Mouse (Mus musculus) CH12.LX (cell line): ENCODE measurements at regions not wholly inside any gene's neighbourhood (a gene's known extent, or its start where the extent isn't known, plus 50 kb on each side); places are given as distances from the start of the nearest gene placed in this dataset.
"Not testable (repeated sequence)": the region's sequence is repeated elsewhere in the genome, so short reads cannot be mapped to it uniquely, and the experiment has no call there.

Experiments
- DNase-seq: peaks from one replicate; pipeline ENCODE4 v3.0.0-alpha.2; 2013; ENCODE audit errors: extremely low read depth
- H3K27ac ChIP-seq: 2 replicates; pipeline ENCODE4 v1.5.1; 2012; ENCODE audit warnings: low read depth, mild to moderate bottlenecking, control low read depth, moderate library complexity; ENCODE audit not compliant: insufficient read depth
- H3K27me3 ChIP-seq: replicated peaks from 2 replicates; pipeline ENCODE3; 2012; ENCODE audit warnings: inconsistent platforms
- H3K36me3 ChIP-seq, 2 experiments: replicated peaks in 1 of 2; 2 replicates each; pipeline versions ENCODE3 to v1.6.1; 2012; ENCODE audit warnings: inconsistent platforms in 1 of 2, low read length in 1 of 2, mild to moderate bottlenecking in 1 of 2, mixed read lengths in 1 of 2, moderate library complexity in 1 of 2; ENCODE audit not compliant: control insufficient read depth in 1 of 2, insufficient read depth in 1 of 2
- H3K4me1 ChIP-seq, 2 experiments: 2 replicates each; pipeline ENCODE4 v1.6.1; 2012; ENCODE audit warnings: inconsistent platforms in 1 of 2, moderate library complexity in 1 of 2; ENCODE audit not compliant: insufficient read depth in 2 of 2, control insufficient read depth in 1 of 2
- H3K4me2 ChIP-seq: 2 replicates; pipeline ENCODE4 v1.6.1; 2012; ENCODE audit warnings: low read depth, mild to moderate bottlenecking, control low read depth; ENCODE audit not compliant: poor library complexity, insufficient read depth, severe bottlenecking
- H3K4me3 ChIP-seq, 3 experiments: fragments of 150-350 bp in 1 of 3; sonication (generic) in 1 of 3; replicated peaks in 1 of 3; 2 replicates each; pipeline versions ENCODE3 to v1.5.1; 2011 to 2012; ENCODE audit warnings: low read depth in 2 of 3, low read length in 2 of 3, mild to moderate bottlenecking in 2 of 3, moderate library complexity in 2 of 3, control low read depth in 1 of 3, improper control_type of control experiment in 1 of 3, inconsistent platforms in 1 of 3, mixed read lengths in 1 of 3; ENCODE audit not compliant: poor library complexity in 1 of 3
- H3K79me2 ChIP-seq: replicated peaks from 2 replicates; pipeline ENCODE4 v1.6.1; 2012; ENCODE audit warnings: mild to moderate bottlenecking, moderate library complexity; ENCODE audit not compliant: control insufficient read depth, poor library complexity, insufficient read depth, severe bottlenecking; ENCODE audit errors: extremely low read depth
- H3K9ac ChIP-seq: 2 replicates; pipeline ENCODE4 v1.6.1; 2012; ENCODE audit warnings: low read depth, mild to moderate bottlenecking, control low read depth, moderate library complexity; ENCODE audit not compliant: insufficient read depth
- H3K9me3 ChIP-seq: replicated peaks from 2 replicates; pipeline ENCODE3; 2012; ENCODE audit warnings: low read length, inconsistent platforms, mixed read lengths
- GABPA ChIP-seq: IDR thresholded peaks from 2 replicates; pipeline ENCODE4 v1.6.1; 2012; ENCODE audit warnings: low read depth, low read length, improper control_type of control experiment, inconsistent platforms; ENCODE audit not compliant: insufficient replicate concordance
- KAT2A ChIP-seq: IDR thresholded peaks from 2 replicates; pipeline ENCODE4 v1.6.1; 2012; ENCODE audit warnings: low read length, improper control_type of control experiment, inconsistent platforms; ENCODE audit not compliant: insufficient replicate concordance
- MAFK ChIP-seq: IDR thresholded peaks from 2 replicates; pipeline ENCODE4 v1.6.1; 2011; ENCODE audit warnings: low read length, improper control_type of control experiment; ENCODE audit not compliant: insufficient replicate concordance
- MAX ChIP-seq: IDR thresholded peaks from 2 replicates; pipeline ENCODE4 v1.6.1; 2011; ENCODE audit warnings: low read length, improper control_type of control experiment
- MXI1 ChIP-seq: IDR thresholded peaks from 2 replicates; pipeline ENCODE4 v1.6.1; 2011; ENCODE audit warnings: mild to moderate bottlenecking, low read depth, low read length, improper control_type of control experiment
- SIN3A ChIP-seq: IDR thresholded peaks from 2 replicates; pipeline ENCODE4 v1.6.1; 2012; ENCODE audit warnings: low read length, improper control_type of control experiment, inconsistent platforms
- SMC3 ChIP-seq: IDR thresholded peaks from 2 replicates; pipeline ENCODE4 v1.6.1; 2011; ENCODE audit warnings: low read depth, low read length, improper control_type of control experiment
- TCF12 ChIP-seq: IDR thresholded peaks from 2 replicates; pipeline ENCODE4 v1.6.1; 2014; ENCODE audit warnings: low read depth, mild to moderate bottlenecking, inconsistent platforms, low read length, improper control_type of control experiment
- UBTF ChIP-seq: IDR thresholded peaks from 2 replicates; pipeline ENCODE4 v1.6.1; 2012; ENCODE audit warnings: low read depth, mild to moderate bottlenecking, inconsistent platforms, low read length, improper control_type of control experiment, moderate library complexity
- USF1 ChIP-seq: IDR thresholded peaks from 2 replicates; pipeline ENCODE4 v1.6.1; 2014; ENCODE audit warnings: low read depth, mild to moderate bottlenecking, inconsistent platforms, low read length, improper control_type of control experiment
- USF2 ChIP-seq: conservative IDR thresholded peaks from 2 replicates; pipeline ENCODE4 v1.6.1; 2011; ENCODE audit warnings: low read depth, low read length, improper control_type of control experiment
- ZKSCAN1 ChIP-seq: IDR thresholded peaks from 2 replicates; pipeline ENCODE4 v1.6.1; 2012; ENCODE audit warnings: low read depth, inconsistent platforms, low read length, improper control_type of control experiment, borderline replicate concordance
- ZNF384 ChIP-seq: IDR thresholded peaks from 2 replicates; pipeline ENCODE4 v1.6.1; 2012; ENCODE audit warnings: low read depth, low read length, improper control_type of control experiment, inconsistent platforms
- dilution Hi-C: fragments of 300-500 bp; cut with MboI; formaldehyde crosslinking; loops from 2 replicates; pipeline ENCODE4 v1.14.3; 2020; ENCODE audit warnings: low sequenced_read_pairs; ENCODE audit not compliant: extremely low pct_unique_long_range_greater_than_20kb, extremely low pct_ligation_motif_present
- in situ Hi-C: fragments of 300-500 bp; cut with MboI; formaldehyde crosslinking; loops from 3 replicates; pipeline ENCODE4 v1.14.3; 2019; ENCODE audit warnings: low sequenced_read_pairs, low pct_ligation_motif_present, low pct_unique_long_range_greater_than_20kb, mixed read lengths

- Histone ChIP-seq H3K4me1 (no peaks in the 10 kb centered on the region), H3K9me3 (peaks cover 1% of the 10 kb centered on the region), H3K4me3 (no peak overlapping the region), H3K27me3 (peaks cover 11% of the 10 kb centered on the region), H3K4me2 (no peak overlapping the region), H3K27ac (no peak overlapping the region), H3K36me3 (no peaks in the 10 kb centered on the region), H3K9ac (no peak overlapping the region), H3K79me2 (no peaks in the 10 kb centered on the region)
- in situ Hi-C loops, result no loop called here
- no peak for TF ChIP-seq GABPA
- TF ChIP-seq MAX, result no peak
- no peak for TF ChIP-seq USF1
- TF ChIP-seq SMC3, result no peak
- no peak for TF ChIP-seq TCF12
- no peak for TF ChIP-seq UBTF
- no peak for DNase-seq
- dilution Hi-C loops, result no loop called here
Observed at GRCm38 (mm10) chr7:111840826-111841225, 61.0 kb upstream of the Galnt18 start.

- no peak overlapping the region for H3K4me2 ChIP-seq
- TF ChIP-seq MXI1 (no peak), ZKSCAN1 (no peak), SIN3A (no peak), KAT2A (no peak), UBTF (no peak), MAFK (no peak), USF2 (no peak), ZNF384 (no peak)
- H3K4me3 ChIP-seq, result no peak overlapping the region
- no peaks in the 10 kb centered on the region for H3K79me2 ChIP-seq
- in situ Hi-C loops, result no loop called here
- H3K36me3 ChIP-seq, result no peaks in the 10 kb centered on the region
- no peak overlapping the region for H3K27ac ChIP-seq
- no peaks in the 10 kb centered on the region for H3K9me3 ChIP-seq
- H3K9ac ChIP-seq, result no peak overlapping the region
- dilution Hi-C loops, result no loop called here
- peaks cover 11% of the 10 kb centered on the region for H3K27me3 ChIP-seq
- DNase-seq, result no peak
- no peaks in the 10 kb centered on the region for H3K4me1 ChIP-seq
Observed at GRCm38 (mm10) chr7:111838162-111838561, 58.4 kb upstream of the Galnt18 start.

DNA sequence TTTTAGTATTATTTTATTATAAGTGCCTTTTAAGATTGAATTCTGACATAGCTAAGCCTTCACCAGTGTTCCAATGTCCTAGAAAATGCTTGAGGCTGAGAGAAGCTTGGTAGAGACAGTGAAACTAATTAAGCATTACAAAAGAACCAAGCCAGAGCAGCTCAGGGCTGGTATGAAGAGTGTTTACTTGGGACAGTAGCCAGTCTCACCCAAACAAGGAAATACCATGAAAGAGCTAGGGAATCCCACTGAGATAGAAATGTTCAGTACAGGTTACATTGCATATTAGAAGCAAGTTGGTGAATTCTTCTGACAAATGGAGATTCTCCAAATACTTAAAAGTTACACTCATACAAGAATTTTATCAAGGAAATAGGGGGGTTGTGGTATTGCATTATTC lies 54.6 kb upstream of the Galnt18 start:
- H3K27me3 ChIP-seq, H3K79me2 ChIP-seq, H3K27ac ChIP-seq, H3K4me2 ChIP-seq, H3K4me3 ChIP-seq, H3K4me1 ChIP-seq, H3K9me3 ChIP-seq, dilution Hi-C loops, in situ Hi-C loops, H3K9ac ChIP-seq, DNase-seq, H3K36me3 ChIP-seq: not testable (repeated sequence)
